ENCODE assay signal across 16 mouse cellular contexts in genomic region chr6:43167246-43167645, GRCm38 (mm10). TPM values are rescaled to one million over a fixed set of nuclear protein-coding genes. Genes with fewer than 3 reads are reported as not detected.
"Had no signal": no experiment of that assay in that cellular context is flagged by ENCODE, and none has a peak within 500 bp of the region (broad histone marks: within the 10 kb centered on the region; RNA-seq: fewer than 3 reads in every experiment).

No protein-coding gene starts in this region.

- H3K4me3 ChIP-seq: layer of hippocampus, adult 2 months; left cerebral cortex, adult 2 months; limb, embryonic 13.5 days; midbrain, embryonic 10.5 days; myocyte had no signal

- DNase-seq: kidney, postnatal 10 days; kidney, postnatal 4 days; lung, adult 2 months; lung, postnatal 36 days; midbrain, embryonic 14.5 days; thymus, postnatal 4 days had no signal

- H3K9ac ChIP-seq: limb, embryonic 13.5 days; liver, embryonic 14.5 days had no signal

- H3K27ac ChIP-seq: layer of hippocampus, adult 2 months; left cerebral cortex, adult 2 months; limb, embryonic 13.5 days; liver, embryonic 14.5 days; midbrain, embryonic 10.5 days; stomach, postnatal 0 days had no signal

- H3K4me2 ChIP-seq: limb, embryonic 13.5 days had no signal

- H3K9me3 ChIP-seq: limb, embryonic 13.5 days; midbrain, embryonic 10.5 days had no signal

- H3K27me3 ChIP-seq: limb, embryonic 13.5 days had no signal

- ATAC-seq: lung, postnatal 0 days had no signal

- H3K36me3 ChIP-seq: limb, embryonic 13.5 days; midbrain, embryonic 10.5 days had no signal

- H3K4me1 ChIP-seq: limb, embryonic 13.5 days; midbrain, embryonic 10.5 days had no signal

RNA-seq across cellular contexts. Expression of gene Olfr437, which starts 4.2 kb away (rescaled TPM):
- polyA plus RNA-seq: limb, embryonic 13.5 days; liver, adult 2 months; liver, embryonic 14.5 days; lung, adult 2 months; lung, postnatal 0 days; midbrain, embryonic 10.5 days; midbrain, embryonic 14.5 days; myocyte; neural tube, embryonic 11.5 days; stomach, postnatal 0 days had no signal

RNA-seq across cellular contexts. Expression of gene Olfr13, which starts 4.7 kb away (rescaled TPM):
- polyA plus RNA-seq: limb, embryonic 13.5 days; liver, adult 2 months; liver, embryonic 14.5 days; lung, adult 2 months; lung, postnatal 0 days; midbrain, embryonic 10.5 days; midbrain, embryonic 14.5 days; myocyte; neural tube, embryonic 11.5 days; stomach, postnatal 0 days had no signal

RNA-seq across cellular contexts. Expression of gene Olfr237-ps1, which starts 20.9 kb away (rescaled TPM):
- polyA plus RNA-seq: limb, embryonic 13.5 days; liver, adult 2 months; liver, embryonic 14.5 days; lung, adult 2 months; lung, postnatal 0 days; midbrain, embryonic 10.5 days; midbrain, embryonic 14.5 days; myocyte; neural tube, embryonic 11.5 days; stomach, postnatal 0 days had no signal

RNA-seq across cellular contexts. Expression of gene Olfr435, which starts 29.7 kb away (rescaled TPM):
- polyA plus RNA-seq: limb, embryonic 13.5 days; liver, adult 2 months; liver, embryonic 14.5 days; lung, adult 2 months; lung, postnatal 0 days; midbrain, embryonic 10.5 days; midbrain, embryonic 14.5 days; myocyte; neural tube, embryonic 11.5 days; stomach, postnatal 0 days had no signal

RNA-seq across cellular contexts. Expression of gene Olfr434, which starts 45.6 kb away (rescaled TPM):
- polyA plus RNA-seq: limb, embryonic 13.5 days; liver, adult 2 months; liver, embryonic 14.5 days; lung, adult 2 months; lung, postnatal 0 days; midbrain, embryonic 10.5 days; midbrain, embryonic 14.5 days; myocyte; neural tube, embryonic 11.5 days; stomach, postnatal 0 days had no signal
